Mouse (Mus musculus) embryonic facial prominence, embryonic 10.5 days (tissue): ENCODE data around the gene Cmc2. TPM values are rescaled to one million over a fixed set of nuclear protein-coding genes. Genes with fewer than 3 reads are reported as not detected.

Experiments
- DNase-seq: peaks from one replicate; pipeline ENCODE4 v3.0.0-alpha.2; 2017; ENCODE audit warnings: low spot score
- H3K27ac ChIP-seq: fragments of 300-500 bp; sonication (generic); replicated peaks from 2 replicates; pipeline ENCODE4 v1.5.1; 2016; ENCODE audit warnings: mild to moderate bottlenecking
- H3K27me3 ChIP-seq: fragments of 300-500 bp; sonication (generic); replicated peaks from 2 replicates; pipeline ENCODE4 v1.6.1; 2016; ENCODE audit warnings: low read depth, mild to moderate bottlenecking; ENCODE audit not compliant: poor library complexity, severe bottlenecking
- H3K36me3 ChIP-seq: fragments of 300-500 bp; sonication (generic); replicated peaks from 2 replicates; pipeline ENCODE4 v1.6.1; 2016; ENCODE audit warnings: mild to moderate bottlenecking, moderate library complexity
- H3K4me1 ChIP-seq: fragments of 300-500 bp; sonication (generic); 2 replicates; pipeline ENCODE4 v1.6.1; 2016
- H3K4me3 ChIP-seq: fragments of 300-500 bp; sonication (generic); 2 replicates; pipeline ENCODE4 v1.5.1; 2016; ENCODE audit warnings: mild to moderate bottlenecking, moderate library complexity
- H3K9me3 ChIP-seq: fragments of 300-500 bp; sonication (generic); 2 replicates; pipeline ENCODE4 v1.6.1; 2016; ENCODE audit warnings: mild to moderate bottlenecking
- WGBS: fragments of 180-500 bp; shearing (Covaris S2); methylation state at CpG from one replicate; pipeline ENCODE4 v1.1.7; 2016; 5-methylcytosine and 5-hydroxymethylcytosine counted together
- polyA plus RNA-seq: library from polyadenylated mRNA; unstranded; fragments of >200 nt; fragmentation: Nextera tagmentation; extraction: Ambion mirVana; gene quantifications from 2 replicates; pipeline ENCODE4 v1.2.1, GENCODE M21; 2016

The Cmc2 gene
- 72.6 and 77.7 TPM in 2 replicates for polyA plus RNA-seq

DNA sequence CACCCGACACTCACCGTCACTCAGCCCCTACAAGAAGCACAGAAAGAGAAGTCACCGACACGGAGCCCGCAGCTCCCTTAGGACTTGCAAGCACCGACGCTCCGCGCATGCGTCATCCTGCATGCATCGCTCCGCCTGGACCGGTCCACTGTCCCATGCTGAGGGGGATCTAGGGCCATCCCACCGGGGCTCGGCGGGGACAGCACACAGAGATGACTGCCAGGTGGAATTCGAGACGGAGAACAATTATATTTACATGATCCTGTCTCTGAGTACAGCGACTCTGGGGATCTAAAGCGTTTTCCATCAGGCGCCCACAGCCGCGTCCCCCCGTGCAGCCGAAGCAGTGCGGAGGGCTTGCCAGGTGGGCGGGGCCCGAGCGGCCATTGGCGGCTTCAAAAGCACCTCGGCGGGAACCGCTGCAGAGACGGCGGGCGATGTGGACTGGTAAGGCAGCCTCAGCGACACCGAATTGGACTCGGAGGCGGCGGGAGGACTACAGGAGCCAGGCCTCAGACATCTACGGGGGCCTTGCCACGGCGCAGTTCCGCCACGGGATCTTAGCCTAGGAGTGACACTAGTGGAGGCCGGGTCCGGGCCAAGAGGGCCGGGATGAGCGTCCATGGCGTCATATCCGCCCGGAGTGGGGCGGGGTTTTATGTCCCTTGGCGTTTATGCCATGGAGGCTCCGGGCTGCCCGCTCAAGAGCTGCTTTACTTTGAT is at the start of gene Cmc2, which contains the start of gene Cenpn:
Gene Cmc2 (minus strand): TSS at position 119 of the 723 bp plus-strand sequence.
Gene Cenpn (plus strand): TSS at position 394 of the 723 bp plus-strand sequence.
- under 1% methylated on average over 57 of the region's 57 CpGs for WGBS
- H3K4me3 ChIP-seq, result peak within 1 kb of the TSS; percentile 91
- peak; percentile 94 for DNase-seq
- no peaks in the 10 kb centered on the region for H3K27me3 ChIP-seq
- H3K27ac ChIP-seq, result peak within 1 kb of the TSS; percentile 97
- H3K9me3 ChIP-seq, result no peaks in the 10 kb centered on the region
- peaks cover 18% of the 10 kb centered on the region for H3K4me1 ChIP-seq
- H3K36me3 ChIP-seq, result peaks cover 36% of the 10 kb centered on the region

DNA sequence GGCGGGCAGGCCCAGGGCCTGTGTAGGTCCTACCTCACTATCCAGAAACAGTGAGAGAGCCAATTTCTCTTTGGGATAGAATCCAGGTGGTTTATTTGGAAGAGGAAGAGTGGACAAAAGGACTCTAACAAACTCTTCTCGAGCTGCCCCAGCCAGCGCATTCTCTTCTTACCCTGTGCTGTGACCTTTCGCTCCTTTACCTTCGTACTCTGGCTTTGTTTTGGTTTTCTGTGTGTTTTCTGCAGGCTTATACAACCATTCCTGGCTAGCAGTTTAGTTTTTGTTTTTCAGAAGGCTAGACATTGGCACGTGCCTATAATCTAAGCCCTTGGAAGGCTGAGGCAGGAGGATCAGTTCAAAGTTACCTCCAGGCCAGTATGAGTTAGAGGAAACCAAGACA is 48.3 kb upstream of the Cmc2 start:
- H3K4me1 ChIP-seq, result peaks cover 6% of the 10 kb centered on the region
- WGBS, result 83% methylated on average over 6 of the region's 6 CpGs
- no peaks in the 10 kb centered on the region for H3K9me3 ChIP-seq
- no peak for DNase-seq
- H3K4me3 ChIP-seq, result no peak overlapping the region
- no peaks in the 10 kb centered on the region for H3K36me3 ChIP-seq
- H3K27me3 ChIP-seq, result no peaks in the 10 kb centered on the region
- no peak overlapping the region for H3K27ac ChIP-seq

DNA sequence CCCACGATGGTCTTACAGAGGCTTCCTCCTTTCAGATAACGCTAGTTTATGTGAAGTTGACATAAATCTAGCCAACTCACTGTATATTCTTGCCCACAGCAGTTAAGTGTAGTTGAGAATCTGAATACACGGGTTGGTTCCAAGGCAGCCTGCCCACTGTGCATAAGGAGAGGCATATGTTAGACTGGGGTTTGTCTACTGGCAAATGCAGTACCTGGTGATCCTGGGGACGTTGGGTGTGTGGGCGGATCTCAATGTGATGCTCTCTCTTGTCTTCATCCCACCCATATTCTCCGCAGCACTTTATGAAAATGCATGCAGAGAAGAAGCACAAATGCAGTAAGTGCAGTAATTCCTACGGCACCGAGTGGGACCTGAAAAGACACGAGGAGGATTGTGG is 33.2 kb upstream of the Cmc2 start:
- Histone ChIP-seq H3K9me3 (no peaks in the 10 kb centered on the region), H3K27ac (no peak overlapping the region), H3K27me3 (no peaks in the 10 kb centered on the region), H3K4me1 (no peaks in the 10 kb centered on the region), H3K4me3 (no peak overlapping the region), H3K36me3 (peaks cover 66% of the 10 kb centered on the region)
- 94% methylated on average over 9 of the region's 9 CpGs for WGBS
- DNase-seq, result no peak

DNA sequence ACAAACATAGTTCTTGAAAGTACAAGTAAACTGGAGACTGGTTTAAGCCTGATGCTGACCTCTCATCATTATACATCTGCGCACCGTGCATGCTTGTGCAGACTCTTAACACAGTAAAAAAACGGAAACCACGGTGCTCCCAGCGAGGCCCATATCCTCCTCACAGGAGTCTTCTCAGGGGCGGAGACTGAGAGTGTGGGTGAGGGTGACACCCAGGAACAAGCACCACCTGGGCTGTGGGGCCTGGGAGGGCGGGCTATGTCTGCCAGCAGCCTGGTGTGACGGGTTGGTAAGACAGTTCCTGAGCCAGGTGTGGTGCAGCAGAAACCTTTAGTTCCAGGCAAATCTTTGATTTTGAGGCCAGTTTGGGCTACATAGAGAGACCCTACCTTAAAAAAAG is 31.2 kb upstream of the Cmc2 start:
- H3K36me3 ChIP-seq, result peaks cover 56% of the 10 kb centered on the region
- H3K4me3 ChIP-seq, result no peak overlapping the region
- no peak for DNase-seq
- no peak overlapping the region for H3K27ac ChIP-seq
- no peaks in the 10 kb centered on the region for H3K9me3 ChIP-seq
- no peaks in the 10 kb centered on the region for H3K27me3 ChIP-seq
- no peaks in the 10 kb centered on the region for H3K4me1 ChIP-seq
- 91% methylated on average over 8 of the region's 8 CpGs for WGBS

DNA sequence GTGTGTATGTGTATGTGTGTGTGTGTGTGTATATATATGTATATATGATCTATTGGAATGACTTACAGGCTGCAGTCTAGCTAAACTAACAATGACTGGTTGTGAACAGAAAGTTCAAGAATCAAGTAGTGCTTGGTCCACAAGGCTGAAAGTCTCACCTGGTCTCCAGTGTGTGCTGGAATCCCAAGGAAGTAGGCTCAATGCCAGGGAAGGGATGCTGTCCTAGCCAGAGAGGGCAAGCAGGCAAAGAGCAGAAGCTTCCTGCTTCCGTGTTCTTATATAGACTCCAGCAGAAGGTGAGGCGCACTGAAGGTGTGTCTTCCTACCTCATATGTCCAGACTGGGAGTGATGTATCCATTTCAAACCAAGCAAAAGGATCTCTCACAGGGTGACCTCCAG is 30.5 kb upstream of the Cmc2 start:
- Histone ChIP-seq H3K27me3 (no peaks in the 10 kb centered on the region), H3K27ac (no peak overlapping the region), H3K4me3 (no peak overlapping the region), H3K9me3 (no peaks in the 10 kb centered on the region), H3K36me3 (peaks cover 50% of the 10 kb centered on the region), H3K4me1 (no peaks in the 10 kb centered on the region)
- no peak for DNase-seq
- WGBS, result 89% methylated on average over 2 of the region's 2 CpGs

DNA sequence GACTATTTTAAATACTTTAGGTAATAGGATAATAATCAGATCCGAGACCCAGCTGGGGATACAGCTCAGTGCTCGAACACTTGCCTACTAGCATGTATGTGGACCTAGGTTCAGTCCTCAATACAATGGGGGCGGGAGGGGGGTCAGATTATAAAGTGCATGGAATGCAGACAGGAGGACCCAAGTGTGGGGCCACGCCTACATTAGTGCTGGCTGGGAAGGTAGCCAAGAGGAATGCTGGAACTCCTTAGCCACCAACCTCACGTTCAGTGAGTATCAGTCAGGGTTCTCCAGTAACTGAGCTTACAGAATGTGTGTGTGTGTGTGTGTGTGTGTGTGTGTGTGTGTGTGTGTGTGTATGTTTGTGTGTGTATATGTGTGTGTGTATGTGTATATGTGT is 30.1 kb upstream of the Cmc2 start:
- Histone ChIP-seq H3K4me3 (no peak overlapping the region), H3K27me3 (no peaks in the 10 kb centered on the region), H3K36me3 (peaks cover 46% of the 10 kb centered on the region), H3K4me1 (peaks cover 2% of the 10 kb centered on the region; the same call in 1 of the 2 replicates), H3K9me3 (no peaks in the 10 kb centered on the region), H3K27ac (no peak overlapping the region)
- 82% methylated on average over 5 of the region's 5 CpGs for WGBS
- DNase-seq, result no peak

DNA sequence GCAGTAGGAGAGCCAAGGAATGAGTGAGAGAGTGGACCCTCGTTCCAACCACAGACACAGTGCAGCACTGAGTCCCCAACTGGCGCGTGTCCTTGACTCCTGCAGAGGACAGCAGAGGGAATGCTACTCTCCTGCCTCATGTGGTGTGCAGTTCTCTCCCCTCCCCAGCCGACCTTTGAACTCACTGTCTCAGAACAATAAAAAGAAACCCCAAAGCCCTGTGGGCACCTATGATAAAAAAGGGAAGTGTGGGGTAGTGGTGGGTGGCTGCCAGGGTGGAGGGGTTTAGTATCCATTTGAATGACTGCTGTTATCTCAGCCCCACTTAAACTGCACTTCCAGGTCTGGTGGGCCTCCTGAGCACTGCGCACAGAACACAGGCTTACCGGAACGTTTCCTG is 26.3 kb upstream of the Cmc2 start:
- Histone ChIP-seq H3K4me3 (no peak overlapping the region), H3K27ac (no peak overlapping the region), H3K9me3 (no peaks in the 10 kb centered on the region), H3K4me1 (peaks cover 26% of the 10 kb centered on the region), H3K27me3 (no peaks in the 10 kb centered on the region), H3K36me3 (peaks cover 20% of the 10 kb centered on the region)
- DNase-seq, result no peak
- 87% methylated on average over 7 of the region's 7 CpGs for WGBS

DNA sequence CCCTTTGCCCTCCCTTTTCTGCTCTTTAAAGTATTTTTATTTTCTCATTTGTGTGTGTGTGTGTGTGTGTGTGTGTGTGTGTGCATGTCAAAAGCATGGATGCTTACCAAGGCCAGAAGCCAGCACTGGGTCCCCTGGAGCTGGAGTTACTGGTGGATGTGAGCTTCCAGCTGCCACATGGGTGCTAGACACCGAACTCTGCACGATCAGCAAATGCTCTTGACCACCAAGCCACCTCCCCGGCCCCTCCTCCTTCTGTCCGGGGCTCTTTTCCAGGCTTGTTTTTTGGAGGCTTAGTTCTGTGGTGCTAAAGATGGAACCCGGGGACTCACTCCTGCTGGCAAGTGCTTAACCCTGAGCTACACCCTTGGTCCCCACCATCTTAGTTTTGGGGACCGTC is 25.6 kb upstream of the Cmc2 start:
- WGBS, result 90% methylated on average over 6 of the region's 6 CpGs
- H3K27ac ChIP-seq, result no peak overlapping the region
- no peaks in the 10 kb centered on the region for H3K27me3 ChIP-seq
- H3K9me3 ChIP-seq, result no peaks in the 10 kb centered on the region
- DNase-seq, result no peak
- H3K4me3 ChIP-seq, result no peak overlapping the region
- peaks cover 20% of the 10 kb centered on the region for H3K36me3 ChIP-seq
- H3K4me1 ChIP-seq, result peaks cover 26% of the 10 kb centered on the region

DNA sequence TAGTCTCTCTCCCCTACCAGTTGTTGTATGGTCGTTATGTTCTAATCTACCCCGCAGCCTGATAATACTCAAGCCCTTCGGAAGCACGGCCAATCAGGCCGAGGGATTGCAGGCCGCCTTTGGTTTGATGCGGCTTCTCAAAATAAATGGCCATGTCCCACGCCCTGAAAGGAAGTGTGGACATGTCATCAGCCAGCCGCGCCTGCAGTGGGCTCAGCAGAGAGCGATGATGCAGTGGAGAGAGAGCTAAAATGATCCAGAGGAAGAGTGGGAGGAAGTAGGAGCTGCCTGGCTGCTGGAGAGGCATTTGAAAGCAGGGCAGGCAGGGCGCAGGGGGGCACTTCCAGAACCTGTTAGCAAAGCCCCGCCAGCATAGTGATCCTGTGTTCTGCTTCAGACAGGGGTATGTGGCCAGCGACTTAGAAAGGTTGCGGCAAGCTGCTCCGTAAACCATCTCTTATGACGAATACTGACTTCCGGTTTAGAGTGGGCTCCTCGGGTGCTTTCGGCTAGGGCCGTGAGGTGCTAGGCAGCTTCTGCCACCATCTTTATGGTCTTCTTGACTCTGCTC is 25.1 kb upstream of the Cmc2 start:
- peaks cover 20% of the 10 kb centered on the region for H3K36me3 ChIP-seq
- peaks cover 26% of the 10 kb centered on the region for H3K4me1 ChIP-seq
- H3K9me3 ChIP-seq, result no peaks in the 10 kb centered on the region
- no peak overlapping the region for H3K4me3 ChIP-seq
- H3K27ac ChIP-seq, result no peak overlapping the region
- 84% methylated on average over 21 of the region's 21 CpGs for WGBS
- no peak for DNase-seq
- no peaks in the 10 kb centered on the region for H3K27me3 ChIP-seq

DNA sequence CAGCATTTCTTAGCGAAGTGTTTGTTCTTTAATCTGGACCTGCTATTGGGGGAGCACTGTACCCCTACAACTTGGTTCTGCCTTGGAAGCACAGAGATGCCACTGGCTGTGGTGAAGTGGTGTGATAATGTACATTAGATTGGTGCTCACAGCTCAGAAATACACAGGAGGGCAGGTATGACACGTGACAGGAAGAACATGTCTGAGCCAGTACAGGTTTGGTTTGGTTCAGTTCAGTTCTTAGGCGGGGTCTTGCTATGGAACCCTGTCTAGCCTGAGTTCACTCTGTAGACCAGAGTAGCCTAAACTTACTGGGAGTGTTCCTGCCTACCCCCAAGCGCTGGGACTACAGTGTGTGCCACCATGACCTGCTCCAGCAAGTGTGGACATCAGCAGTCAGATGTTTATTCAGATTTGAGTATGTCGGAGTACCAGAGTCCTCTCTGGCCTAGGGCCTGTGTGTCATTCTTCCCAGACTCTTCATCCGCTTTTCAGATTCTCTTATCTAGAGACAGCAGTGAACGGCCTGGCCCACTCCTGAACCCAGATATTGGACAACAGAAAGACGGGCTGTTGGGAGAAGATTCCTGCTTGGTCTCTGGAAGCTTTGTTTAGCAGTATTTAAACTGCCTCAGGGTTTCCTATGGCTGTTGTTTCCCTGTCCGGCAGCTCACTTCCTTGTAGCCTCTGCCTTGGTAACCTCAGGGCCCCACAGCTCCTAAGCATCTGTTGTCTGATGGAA is 24.1 kb upstream of the Cmc2 start:
- Histone ChIP-seq H3K36me3 (peaks cover 29% of the 10 kb centered on the region), H3K27me3 (no peaks in the 10 kb centered on the region), H3K4me3 (no peak overlapping the region), H3K9me3 (no peaks in the 10 kb centered on the region), H3K27ac (no peak overlapping the region), H3K4me1 (peaks cover 26% of the 10 kb centered on the region)
- 86% methylated on average over 9 of the region's 9 CpGs for WGBS
- DNase-seq, result no peak

DNA sequence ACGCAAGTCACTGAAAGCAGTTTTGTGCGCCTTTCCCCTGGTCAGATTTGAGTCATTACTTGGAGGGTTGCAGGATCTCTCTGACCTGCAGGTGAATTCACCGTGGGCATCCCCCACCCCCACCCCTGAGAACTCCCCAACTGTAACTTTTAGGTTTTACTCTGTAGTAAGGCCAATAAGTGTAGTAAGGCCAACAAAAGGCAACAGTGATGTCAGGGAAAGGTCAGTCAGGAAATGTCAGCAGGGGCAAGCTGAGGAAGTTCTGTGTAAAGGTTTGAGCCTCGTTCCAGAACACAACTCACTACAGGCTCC is 23.1 kb upstream of the Cmc2 start:
- peak overlapping the region; percentile 97 for H3K4me3 ChIP-seq
- peaks cover 26% of the 10 kb centered on the region for H3K4me1 ChIP-seq
- no peak for DNase-seq
- H3K27ac ChIP-seq, result no peak overlapping the region
- peaks cover 39% of the 10 kb centered on the region for H3K36me3 ChIP-seq
- 13% methylated on average over 4 of the region's 4 CpGs for WGBS
- no peaks in the 10 kb centered on the region for H3K27me3 ChIP-seq
- no peaks in the 10 kb centered on the region for H3K9me3 ChIP-seq

DNA sequence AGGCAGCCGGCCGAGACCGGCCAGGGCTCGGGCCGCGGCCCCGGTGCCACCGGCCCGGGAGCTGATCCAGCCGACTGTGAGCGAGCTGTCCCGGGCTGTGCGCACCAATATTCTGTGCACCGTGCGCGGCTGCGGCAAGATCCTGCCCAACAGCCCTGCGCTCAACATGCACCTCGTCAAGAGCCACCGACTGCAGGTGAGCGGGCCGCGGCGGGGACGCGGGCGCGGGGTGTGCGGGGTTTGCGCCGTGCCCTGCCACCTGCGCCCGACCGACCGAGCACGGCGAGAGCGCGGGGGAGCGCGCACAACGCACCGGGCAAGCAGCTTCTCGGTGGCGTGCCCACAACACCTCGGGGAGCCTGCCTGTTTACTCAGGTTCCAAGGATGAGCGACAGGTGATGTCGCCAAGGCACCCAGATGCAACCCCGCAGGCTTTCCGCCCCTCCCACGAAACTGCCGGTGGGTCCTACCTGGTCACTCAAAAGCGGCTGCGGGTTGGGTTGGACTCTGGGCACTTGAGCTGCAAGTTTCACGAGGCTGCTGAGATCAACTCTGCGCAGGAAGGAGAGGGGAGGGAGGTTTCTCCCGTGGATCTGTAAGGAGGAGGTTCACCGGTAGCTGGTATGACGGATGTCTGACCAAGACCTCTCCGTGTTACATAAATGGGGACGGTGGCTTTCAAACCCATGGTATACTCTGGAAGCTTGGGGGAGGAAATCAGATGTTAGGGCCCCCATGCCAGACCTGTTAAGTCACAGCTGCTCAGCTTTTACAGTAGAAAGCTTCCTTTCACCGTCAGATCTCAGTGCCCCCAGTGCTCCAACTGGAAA is 22.5 kb upstream of the Cmc2 start:
- Histone ChIP-seq H3K27ac (peak overlapping the region; percentile 88), H3K4me1 (peaks cover 26% of the 10 kb centered on the region), H3K4me3 (peak overlapping the region; percentile 97), H3K27me3 (no peaks in the 10 kb centered on the region), H3K9me3 (no peaks in the 10 kb centered on the region), H3K36me3 (peaks cover 45% of the 10 kb centered on the region)
- under 1% methylated on average over 62 of the region's 62 CpGs for WGBS
- DNase-seq, result peak; percentile 53
